Mouse (Mus musculus) brain, embryonic 14.5 days (tissue): ENCODE results near the gene Add1.
"Not testable (repeated sequence)": the region's sequence is repeated elsewhere in the genome, so short reads cannot be mapped to it uniquely, and the experiment has no call there.

Experiments used
- CTCF ChIP-seq: fragments of 200-500 bp; IDR thresholded peaks from 2 replicates; pipeline ENCODE4 v1.5.1; 2012; ENCODE audit warnings: inconsistent platforms, mild to moderate bottlenecking, moderate library complexity, borderline replicate concordance; ENCODE audit not compliant: insufficient read depth, insufficient read length; ENCODE audit errors: extremely low read depth
- POLR2A ChIP-seq: fragments of 200-500 bp; IDR thresholded peaks from 2 replicates; pipeline ENCODE4 v1.6.1; 2012; ENCODE audit warnings: mild to moderate bottlenecking, inconsistent platforms, borderline replicate concordance; ENCODE audit not compliant: poor library complexity, insufficient read depth, insufficient read length, severe bottlenecking; ENCODE audit errors: extremely low read depth

DNA sequence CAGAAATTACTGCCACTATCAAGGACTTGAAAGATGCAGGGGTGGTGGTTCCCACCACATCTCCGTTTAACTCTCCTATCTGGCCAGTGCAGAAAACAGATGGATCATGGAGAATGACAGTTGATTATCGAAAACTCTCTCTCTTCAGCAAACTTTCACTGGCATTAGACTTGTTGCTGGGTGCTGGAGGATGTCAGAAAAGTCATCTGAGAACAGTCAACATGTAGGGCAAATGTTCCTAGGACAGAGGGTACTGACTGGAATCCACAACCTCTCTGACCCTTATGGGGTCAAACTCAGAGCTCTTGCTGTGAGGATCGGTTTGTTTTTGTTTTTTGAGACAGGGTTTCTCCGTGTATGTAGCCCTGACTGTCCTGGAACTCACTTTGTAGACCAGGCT lies 896 bp upstream of the Add1 start:
- not testable (repeated sequence) for TF ChIP-seq POLR2A, CTCF
